Mouse (Mus musculus) myocyte (in vitro differentiated cells): ENCODE data around the gene Mamdc2. TPM values are rescaled to one million over a fixed set of nuclear protein-coding genes. Genes with fewer than 3 reads are reported as not detected.

Source experiments
- H3K27me3 ChIP-seq: one replicate; pipeline ENCODE4 v1.6.1; 2011; ENCODE audit not compliant: control insufficient read depth, insufficient read depth, insufficient read length
- H3K36me3 ChIP-seq: one replicate; pipeline ENCODE4 v1.6.1; 2011; ENCODE audit not compliant: control insufficient read depth, insufficient read depth
- H3K4me2 ChIP-seq: one replicate; pipeline ENCODE4 v1.6.1; 2011; ENCODE audit warnings: low read depth, control low read depth
- H3K4me3 ChIP-seq: one replicate; pipeline ENCODE4 v1.5.1; 2011; ENCODE audit warnings: mild to moderate bottlenecking, control low read depth, moderate library complexity
- H3K79me2 ChIP-seq: one replicate; pipeline ENCODE4 v1.6.1; 2011; ENCODE audit not compliant: control insufficient read depth, insufficient read depth
- H3ac ChIP-seq: one replicate; pipeline ENCODE4 v1.6.1; 2011; ENCODE audit not compliant: control insufficient read depth, insufficient read length
- CEBPB ChIP-seq: IDR thresholded peaks from 2 replicates; pipeline ENCODE4 v1.6.1; 2011; ENCODE audit warnings: mild to moderate bottlenecking, moderate library complexity; ENCODE audit not compliant: poor library complexity, insufficient read depth, severe bottlenecking
- E2F4 ChIP-seq: IDR thresholded peaks from one replicate; pipeline ENCODE4 v1.6.1; 2011; ENCODE audit warnings: mild to moderate bottlenecking, control low read depth, moderate library complexity; ENCODE audit not compliant: insufficient read depth
- MAX ChIP-seq: IDR thresholded peaks from one replicate; pipeline ENCODE4 v1.6.1; 2011; ENCODE audit warnings: low read depth, mild to moderate bottlenecking, control low read depth
- MYOD1 ChIP-seq, 3 experiments: IDR thresholded peaks; one replicate each; pipeline ENCODE4 v1.6.1; 2011; ENCODE audit warnings: control low read depth in 2 of 3, low read depth in 2 of 3, mild to moderate bottlenecking in 2 of 3, moderate library complexity in 1 of 3; ENCODE audit not compliant: insufficient read length in 2 of 3, control insufficient read depth in 1 of 3
- MYOG ChIP-seq, 3 experiments: IDR thresholded peaks; one replicate each; pipeline ENCODE4 v1.6.1; 2011; ENCODE audit warnings: control low read depth in 2 of 3, low read depth in 2 of 3, mild to moderate bottlenecking in 2 of 3; ENCODE audit not compliant: insufficient read length in 2 of 3, control insufficient read depth in 1 of 3, insufficient read depth in 1 of 3
- POLR2A ChIP-seq: IDR thresholded peaks from one replicate; pipeline ENCODE4 v1.6.1; 2011; ENCODE audit warnings: low read depth, mild to moderate bottlenecking, control low read depth, moderate library complexity; ENCODE audit not compliant: insufficient read length
- POLR2AphosphoS2 ChIP-seq: IDR thresholded peaks from one replicate; pipeline ENCODE4 v1.6.1; 2011; ENCODE audit warnings: low read depth, control low read depth; ENCODE audit not compliant: insufficient read length
- REST ChIP-seq: IDR thresholded peaks from one replicate; pipeline ENCODE4 v1.6.1; 2011; ENCODE audit warnings: mild to moderate bottlenecking, control low read depth, moderate library complexity; ENCODE audit not compliant: insufficient read depth, insufficient read length
- SRF ChIP-seq: IDR thresholded peaks from one replicate; pipeline ENCODE4 v1.6.1; 2011; ENCODE audit warnings: low read depth; ENCODE audit not compliant: control insufficient read depth, insufficient read length
- TCF12 ChIP-seq: IDR thresholded peaks from one replicate; pipeline ENCODE4 v1.6.1; 2011; ENCODE audit warnings: mild to moderate bottlenecking, control low read depth; ENCODE audit not compliant: poor library complexity, insufficient read depth, severe bottlenecking
- TCF3 ChIP-seq: IDR thresholded peaks from one replicate; pipeline ENCODE4 v1.6.1; 2011; ENCODE audit warnings: low read depth, control low read depth; ENCODE audit not compliant: insufficient read length
- USF1 ChIP-seq: IDR thresholded peaks from one replicate; pipeline ENCODE4 v1.6.1; 2011; ENCODE audit warnings: low read depth, mild to moderate bottlenecking, control low read depth, moderate library complexity
- polyA plus RNA-seq: library from polyadenylated mRNA; unstranded; fragments of >200 nt; fragmentation: generic; extraction: Trizol; gene quantifications from one replicate; pipeline ENCODE4 v1.2.1, GENCODE M21; 2012; ENCODE audit warnings: missing spikeins

Mamdc2 gene
- polyA plus RNA-seq, 1 experiment, result 13.4 TPM

- TF ChIP-seq TCF12, result no peak
- TF ChIP-seq MAX, result no peak
- TF ChIP-seq MYOG (IDR thresholded peaks at IDR 0.05; ENCODE audit: control insufficient read depth in 1 of 3, insufficient read depth in 1 of 3, insufficient read length in 2 of 3, low read depth in 2 of 3), result peak in 1 of 3 experiments; percentile 25
- peak in 2 of 3 experiments; percentile 68 to 89 for TF ChIP-seq MYOD1 (IDR thresholded peaks at IDR 0.05; ENCODE audit: control insufficient read depth in 1 of 3, insufficient read length in 2 of 3, low read depth in 2 of 3)
- no peak for TF ChIP-seq USF1
- Histone ChIP-seq H3ac (no peak overlapping the region), H3K4me3 (no peak overlapping the region), H3K36me3 (no peaks in the 10 kb centered on the region), H3K27me3 (no peaks in the 10 kb centered on the region), H3K4me2 (no peak overlapping the region), H3K79me2 (no peaks in the 10 kb centered on the region)
Measured at GRCm38 (mm10) chr19:23332883-23333282, 115.4 kb downstream of the Mamdc2 start.

- Histone ChIP-seq H3K4me2 (no peak overlapping the region), H3K79me2 (no peaks in the 10 kb centered on the region), H3K36me3 (no peaks in the 10 kb centered on the region), H3ac (no peak overlapping the region), H3K27me3 (no peaks in the 10 kb centered on the region), H3K4me3 (no peak overlapping the region)
- TF ChIP-seq TCF3 (no peak), MYOG (IDR thresholded peaks at IDR 0.05; ENCODE audit: control insufficient read depth in 1 of 3, insufficient read depth in 1 of 3, insufficient read length in 2 of 3, low read depth in 2 of 3) (no peak), TCF12 (no peak), POLR2A (no peak), POLR2AphosphoS2 (no peak), MYOD1 (IDR thresholded peaks at IDR 0.05; ENCODE audit: control insufficient read depth in 1 of 3, insufficient read length in 2 of 3, low read depth in 2 of 3) (no peak), E2F4 (no peak), MAX (no peak), REST (no peak), USF1 (no peak), SRF (no peak), CEBPB (no peak)
Measured at GRCm38 (mm10) chr19:23330842-23331241, 117.4 kb downstream of the Mamdc2 start.

GRCm38 (mm10) chr19:23329346-23329745 lies 118.9 kb downstream of the Mamdc2 start:
- no peaks in the 10 kb centered on the region for H3K27me3 ChIP-seq
- no peaks in the 10 kb centered on the region for H3K36me3 ChIP-seq
- H3K4me2 ChIP-seq, result no peak overlapping the region
- TF ChIP-seq CEBPB (peak; percentile 54; the same call in 1 of the 2 replicates), SRF (no peak)
- H3ac ChIP-seq, result no peak overlapping the region
- no peaks in the 10 kb centered on the region for H3K79me2 ChIP-seq
- no peak overlapping the region for H3K4me3 ChIP-seq

DNA sequence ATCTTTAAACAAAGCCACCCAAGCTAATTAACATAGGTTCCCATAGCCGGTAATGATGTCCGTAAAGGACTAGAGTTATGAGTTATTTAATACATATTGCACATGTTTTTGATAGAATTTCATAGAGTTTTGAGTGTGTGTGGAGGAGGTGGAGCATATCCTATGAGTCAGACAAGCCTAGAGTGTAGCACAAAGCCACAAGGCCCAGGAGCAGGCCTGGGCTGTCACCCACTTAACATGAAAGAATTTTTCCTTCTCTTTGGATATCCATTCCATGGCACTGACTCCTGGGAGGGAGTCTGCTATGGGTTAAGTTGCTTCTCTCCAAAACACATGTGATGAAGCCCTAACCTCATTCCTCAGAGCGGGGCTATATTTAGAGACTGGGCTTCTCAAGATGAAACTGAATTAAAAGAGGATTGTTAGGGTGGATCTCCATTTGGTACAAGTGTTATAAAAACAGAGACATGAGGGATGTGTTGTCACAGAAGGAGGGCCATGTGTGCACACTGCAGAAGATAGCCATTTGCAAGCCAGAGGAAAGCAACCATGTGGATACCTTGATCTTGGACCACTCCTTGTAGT lies 121.1 kb downstream of the Mamdc2 start:
- no peaks in the 10 kb centered on the region for H3K27me3 ChIP-seq
- H3K79me2 ChIP-seq, result no peaks in the 10 kb centered on the region
- H3ac ChIP-seq, result no peak overlapping the region
- H3K36me3 ChIP-seq, result peaks cover 6% of the 10 kb centered on the region
- TF ChIP-seq CEBPB, result no peak
- no peak for TF ChIP-seq REST
- no peak for TF ChIP-seq POLR2A
- no peak for TF ChIP-seq USF1
- TF ChIP-seq TCF12, result no peak
- H3K4me3 ChIP-seq, result no peak overlapping the region
- peak overlapping the region; percentile 4 for H3K4me2 ChIP-seq

DNA sequence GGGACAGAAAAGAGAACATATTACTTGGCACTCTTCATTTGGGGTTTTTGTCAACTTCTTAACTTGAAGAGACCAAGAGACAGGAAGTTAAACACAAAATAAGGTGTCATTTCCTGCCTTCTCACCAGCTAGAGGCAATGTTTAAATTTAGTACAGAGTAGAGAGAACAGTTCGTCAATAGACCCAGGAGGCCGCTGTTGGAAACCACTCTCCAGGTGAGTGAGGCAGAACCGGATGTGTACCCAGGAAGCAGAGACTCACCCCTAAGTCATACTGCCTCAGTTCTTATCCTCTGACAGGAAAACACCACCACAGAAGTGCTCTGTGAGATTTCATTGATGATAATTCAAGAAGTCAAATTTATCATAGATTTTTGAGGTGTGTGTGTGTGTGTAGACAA lies 125.1 kb downstream of the Mamdc2 start:
- Histone ChIP-seq H3K4me2 (no peak overlapping the region), H3K27me3 (no peaks in the 10 kb centered on the region), H3K79me2 (no peaks in the 10 kb centered on the region), H3ac (no peak overlapping the region), H3K4me3 (no peak overlapping the region), H3K36me3 (peaks cover 6% of the 10 kb centered on the region)
- TF ChIP-seq USF1, result no peak
- TF ChIP-seq MYOD1 (IDR thresholded peaks at IDR 0.05; ENCODE audit: control insufficient read depth in 1 of 3, insufficient read length in 2 of 3, low read depth in 2 of 3), result no peak
- TF ChIP-seq REST, result no peak
- no peak for TF ChIP-seq CEBPB
- no peak for TF ChIP-seq MYOG (IDR thresholded peaks at IDR 0.05; ENCODE audit: control insufficient read depth in 1 of 3, insufficient read depth in 1 of 3, insufficient read length in 2 of 3, low read depth in 2 of 3)
- no peak for TF ChIP-seq TCF3
- TF ChIP-seq POLR2A, result no peak
- TF ChIP-seq MAX, result no peak
- no peak for TF ChIP-seq SRF
- TF ChIP-seq POLR2AphosphoS2, result no peak
- no peak for TF ChIP-seq E2F4
- TF ChIP-seq TCF12, result no peak
